Mouse (Mus musculus) forebrain, embryonic 11.5 days (tissue): ENCODE results near the gene Fam76b. TPM values are rescaled to one million over a fixed set of nuclear protein-coding genes. Genes with fewer than 3 reads are reported as not detected.

Experiments used
- ATAC-seq: fragments of 200-750 bp; cut with Nextera tagmentation; replicated peaks from 2 replicates; pipeline ENCODE4 v1.8.0; 2017; ENCODE audit warnings: moderate TSS enrichment; ENCODE audit not compliant: low FRiP score
- DNase-seq: peaks from one replicate; pipeline ENCODE4 v3.0.0-alpha.2; 2017; ENCODE audit warnings: low spot score
- H3K27ac ChIP-seq: fragments of 300-500 bp; sonication (generic); 2 replicates; pipeline ENCODE4 v1.5.1; 2014; ENCODE audit warnings: low read depth, low read length
- H3K27me3 ChIP-seq: fragments of 300-500 bp; sonication (generic); 2 replicates; pipeline ENCODE4 v1.6.1; 2014; ENCODE audit warnings: mild to moderate bottlenecking, low read length, mixed read lengths; ENCODE audit not compliant: control insufficient read depth, insufficient read depth
- H3K36me3 ChIP-seq: fragments of 300-500 bp; sonication (generic); 2 replicates; pipeline ENCODE4 v1.6.1; 2014; ENCODE audit warnings: mild to moderate bottlenecking, low read length, moderate library complexity, mixed read lengths; ENCODE audit not compliant: control insufficient read depth, insufficient read depth
- H3K4me1 ChIP-seq: fragments of 300-500 bp; sonication (generic); replicated peaks from 2 replicates; pipeline ENCODE4 v1.6.1; 2014; ENCODE audit warnings: low read length, mixed read lengths; ENCODE audit not compliant: control insufficient read depth, insufficient read depth
- H3K4me2 ChIP-seq: fragments of 300-500 bp; sonication (generic); 2 replicates; pipeline ENCODE4 v1.6.1; 2014; ENCODE audit warnings: low read depth, mild to moderate bottlenecking, low read length, moderate library complexity, mixed read lengths; ENCODE audit not compliant: severe bottlenecking
- H3K4me3 ChIP-seq: fragments of 300-500 bp; sonication (generic); 2 replicates; pipeline ENCODE4 v1.5.1; 2014; ENCODE audit warnings: low read depth, low read length
- H3K9ac ChIP-seq: fragments of 300-500 bp; sonication (generic); 2 replicates; pipeline ENCODE4 v1.6.1; 2014; ENCODE audit warnings: low read length
- H3K9me3 ChIP-seq: fragments of 300-500 bp; sonication (generic); 2 replicates; pipeline ENCODE4 v1.6.1; 2016; ENCODE audit warnings: low read length, mixed read lengths; ENCODE audit not compliant: control insufficient read depth
- WGBS: fragments of 180-500 bp; shearing (Covaris S2); extraction: QIAGEN DNeasy Blood & Tissue Kit; methylation state at CpG from one replicate; pipeline ENCODE4 v1.1.7; 2014; 5-methylcytosine and 5-hydroxymethylcytosine counted together
- polyA plus RNA-seq: library from polyadenylated mRNA; unstranded; fragments of >200 nt; fragmentation: Nextera tagmentation; extraction: Ambion mirVana; gene quantifications from 2 replicates; pipeline ENCODE4 v1.2.1, GENCODE M21; 2014

The Fam76b gene
- polyA plus RNA-seq, 1 experiment from 2014 or later = 35.3 TPM

- H3K9ac ChIP-seq = no peak overlapping the region
- no peak for DNase-seq
Observed at GRCm38 (mm10) chr9:13848481-13849480, 21.3 kb downstream of the Fam76b start.

GRCm38 (mm10) chr9:13853876-13854275, 26.4 kb downstream of the Fam76b start:
- Histone ChIP-seq H3K27me3 (no peaks in the 10 kb centered on the region), H3K4me3 (no peak overlapping the region), H3K27ac (no peak overlapping the region), H3K4me2 (no peak overlapping the region), H3K4me1 (no peaks in the 10 kb centered on the region), H3K9ac (no peak overlapping the region), H3K36me3 (no peaks in the 10 kb centered on the region), H3K9me3 (no peaks in the 10 kb centered on the region)
- no peak for ATAC-seq
- DNase-seq = no peak
- 90% methylated on average over 3 of the region's 3 CpGs for WGBS

More at GRCm38 (mm10) chr9:13848481-13849480, 21.3 kb downstream of the Fam76b start:
- Histone ChIP-seq H3K4me1 (no peaks in the 10 kb centered on the region), H3K27me3 (no peaks in the 10 kb centered on the region), H3K4me3 (no peak overlapping the region), H3K36me3 (peaks cover 2% of the 10 kb centered on the region; the same call in 1 of the 2 replicates), H3K27ac (no peak overlapping the region), H3K9me3 (no peaks in the 10 kb centered on the region), H3K4me2 (no peak overlapping the region)
- WGBS = 73% methylated on average over 10 of the region's 10 CpGs
- ATAC-seq = no peak

GRCm38 (mm10) chr9:13856247-13856646, 28.7 kb downstream of the Fam76b start:
- ATAC-seq = no peak

GRCm38 (mm10) chr9:13856777-13857176, 29.3 kb downstream of the Fam76b start:
- WGBS = 82% methylated on average over 4 of the region's 4 CpGs
- ATAC-seq (no peak), DNase-seq (no peak)
- Histone ChIP-seq H3K4me1 (no peaks in the 10 kb centered on the region), H3K27ac (no peak overlapping the region), H3K9ac (no peak overlapping the region), H3K9me3 (no peaks in the 10 kb centered on the region), H3K27me3 (no peaks in the 10 kb centered on the region), H3K4me2 (no peak overlapping the region), H3K36me3 (no peaks in the 10 kb centered on the region), H3K4me3 (no peak overlapping the region)

More at GRCm38 (mm10) chr9:13856247-13856646, 28.7 kb downstream of the Fam76b start:
- no peak overlapping the region for H3K4me3 ChIP-seq
- H3K4me1 ChIP-seq = no peaks in the 10 kb centered on the region
- no peak overlapping the region for H3K27ac ChIP-seq
- WGBS = 67% methylated on average over 1 of the region's 1 CpGs
- no peaks in the 10 kb centered on the region for H3K27me3 ChIP-seq
- no peak for DNase-seq
- no peaks in the 10 kb centered on the region for H3K36me3 ChIP-seq
- no peaks in the 10 kb centered on the region for H3K9me3 ChIP-seq
- no peak overlapping the region for H3K9ac ChIP-seq
- no peak overlapping the region for H3K4me2 ChIP-seq

GRCm38 (mm10) chr9:13867646-13868045, 40.1 kb downstream of the Fam76b start:
- Histone ChIP-seq H3K36me3 (no peaks in the 10 kb centered on the region), H3K4me2 (no peak overlapping the region), H3K4me3 (no peak overlapping the region), H3K4me1 (no peaks in the 10 kb centered on the region), H3K27me3 (no peaks in the 10 kb centered on the region), H3K27ac (no peak overlapping the region), H3K9me3 (no peaks in the 10 kb centered on the region), H3K9ac (no peak overlapping the region)
- ATAC-seq = no peak
- 75% methylated on average over 2 of the region's 2 CpGs for WGBS
- no peak for DNase-seq

GRCm38 (mm10) chr9:13871631-13872030, 44.1 kb downstream of the Fam76b start:
- Histone ChIP-seq H3K27me3 (no peaks in the 10 kb centered on the region), H3K9ac (no peak overlapping the region), H3K4me3 (no peak overlapping the region), H3K4me1 (no peaks in the 10 kb centered on the region), H3K36me3 (no peaks in the 10 kb centered on the region), H3K27ac (no peak overlapping the region), H3K9me3 (no peaks in the 10 kb centered on the region), H3K4me2 (no peak overlapping the region)
- WGBS = 89% methylated on average over 7 of the region's 7 CpGs
- ATAC-seq (no peak), DNase-seq (no peak)

- H3K9ac ChIP-seq = no peak overlapping the region
- ATAC-seq (no peak), DNase-seq (no peak)
- 55% methylated on average over 2 of the region's 2 CpGs for WGBS
- H3K27ac ChIP-seq = no peak overlapping the region
- no peaks in the 10 kb centered on the region for H3K4me1 ChIP-seq
- no peaks in the 10 kb centered on the region for H3K9me3 ChIP-seq
- H3K4me2 ChIP-seq = no peak overlapping the region
- no peak overlapping the region for H3K4me3 ChIP-seq
- H3K36me3 ChIP-seq = no peaks in the 10 kb centered on the region
- no peaks in the 10 kb centered on the region for H3K27me3 ChIP-seq
Observed at GRCm38 (mm10) chr9:13874359-13874758, 46.8 kb downstream of the Fam76b start.

- no peak overlapping the region for H3K4me3 ChIP-seq
- no peaks in the 10 kb centered on the region for H3K4me1 ChIP-seq
- H3K27me3 ChIP-seq = no peaks in the 10 kb centered on the region
- 70% methylated on average over 2 of the region's 2 CpGs for WGBS
- no peak overlapping the region for H3K4me2 ChIP-seq
- H3K36me3 ChIP-seq = no peaks in the 10 kb centered on the region
- H3K27ac ChIP-seq = no peak overlapping the region
- ATAC-seq = no peak
- H3K9ac ChIP-seq = no peak overlapping the region
- H3K9me3 ChIP-seq = no peaks in the 10 kb centered on the region
- DNase-seq = no peak
Observed at GRCm38 (mm10) chr9:13875340-13875739, 47.8 kb downstream of the Fam76b start.
